Mouse (Mus musculus): Measurements from ENCODE around the gene Crb3. TPM values are rescaled to one million over a fixed set of nuclear protein-coding genes. Genes with fewer than 3 reads are reported as not detected.

Crb3 gene
- total and polyA plus RNA-seq, 2 experiments = 21.9 to 45.6 TPM

DNA sequence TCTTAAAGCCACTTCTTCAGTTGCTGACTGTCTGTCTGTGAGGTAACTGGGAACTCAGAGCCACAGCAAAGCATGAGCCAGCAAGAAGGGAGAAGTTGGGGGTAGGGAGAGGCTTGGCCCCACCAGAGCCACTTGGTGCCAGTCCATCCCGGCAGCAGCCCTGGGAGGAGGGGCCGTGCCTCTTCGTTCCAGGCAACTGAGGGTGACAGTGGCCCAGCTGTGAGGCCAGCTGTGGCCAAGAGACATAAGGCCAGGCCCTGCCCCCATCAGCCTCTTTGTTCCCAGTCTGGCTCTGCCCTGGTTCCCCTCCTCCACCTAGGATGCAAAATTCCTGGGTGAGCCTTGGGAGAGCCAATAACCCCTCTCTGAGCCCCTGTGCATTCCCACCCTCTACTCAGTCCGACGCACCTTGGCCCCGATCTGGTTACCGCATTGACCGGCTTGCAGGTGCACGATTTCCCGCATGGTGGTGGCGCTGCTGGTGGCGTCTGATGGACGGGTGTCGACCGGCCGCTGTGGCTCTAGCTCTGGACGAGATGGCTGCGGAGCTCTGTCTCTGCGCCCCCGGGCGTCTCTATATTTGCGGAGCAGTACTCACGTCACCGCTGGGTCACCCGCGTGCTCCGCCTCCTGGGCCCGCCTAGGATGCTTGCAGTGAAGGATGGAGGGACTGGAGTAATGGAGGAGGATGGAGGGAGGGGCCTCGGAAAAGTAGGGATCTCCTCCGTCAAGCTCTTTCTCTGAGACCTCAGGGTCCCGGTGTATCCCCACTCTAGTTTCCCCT lies 28.3 kb downstream of the Crb3 start, which contains the start of gene Tubb4a:
Gene Tubb4a, minus strand, starts transcription at position 734 of the 784 bp plus-strand sequence.
- H3K27ac ChIP-seq (replicated peaks; ENCODE audit: insufficient read depth, low read depth, low read length) = no peak within 1 kb of the TSS
- peaks cover 4% of the 10 kb centered on the region; the same call in 1 of the 2 replicates for H3K27me3 ChIP-seq (ENCODE audit: control insufficient read depth, insufficient read depth, low read length)
- WGBS = 7% methylated on average over 31 of the region's 31 CpGs
- TF ChIP-seq CTCF (IDR thresholded peaks at IDR 0.05; ENCODE audit: low read depth, low read length) = no peak
- TF ChIP-seq POLR2A (IDR thresholded peaks at IDR 0.05; ENCODE audit: extremely low read depth, insufficient read depth, low read length) = no peak
- no peak within 1 kb of the TSS for H3K9ac ChIP-seq (ENCODE audit: low read depth, low read length)
- no peak for DNase-seq (ENCODE audit: extremely low read depth, low read depth, low spot score)
- peak within 1 kb of the TSS; percentile 18; the same call in 1 of the 2 replicates for H3K4me3 ChIP-seq (ENCODE audit: insufficient read depth, low read depth, low read length)
- H3K79me2 ChIP-seq (ENCODE audit: control insufficient read depth, insufficient read depth, low read length) = no peaks in the 10 kb centered on the region
- no peaks in the 10 kb centered on the region for H3K36me3 ChIP-seq (ENCODE audit: control insufficient read depth, insufficient read depth, low read length)
- H3K4me1 ChIP-seq (ENCODE audit: control insufficient read depth, insufficient read depth, low read length) = no peaks in the 10 kb centered on the region

DNA sequence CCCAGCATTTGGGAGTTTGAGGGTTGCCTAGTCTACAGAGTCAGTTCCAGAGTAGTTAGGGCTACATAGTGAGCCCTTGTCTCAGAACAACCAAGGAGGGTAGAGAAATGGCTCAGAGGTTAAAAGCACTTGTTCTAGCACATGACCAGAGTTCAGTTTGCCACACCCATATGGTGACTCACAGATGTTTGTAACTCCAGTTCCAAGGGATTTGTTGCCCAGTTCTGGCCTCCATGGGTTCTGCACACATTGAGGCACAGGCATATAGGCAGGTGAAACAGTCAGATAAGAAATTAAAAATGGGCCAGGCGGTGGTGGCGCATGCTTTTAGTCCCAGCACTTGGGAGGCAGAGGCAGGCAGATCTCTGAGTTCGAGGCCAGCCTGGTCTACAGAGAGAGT lies 35.3 kb downstream of the Crb3 start:
- 94% methylated on average over 3 of the region's 3 CpGs for WGBS
- Histone ChIP-seq H3K4me3 (ENCODE audit: insufficient read depth, low read depth, low read length) (no peak overlapping the region), H3K4me1 (ENCODE audit: control insufficient read depth, insufficient read depth, low read length) (no peaks in the 10 kb centered on the region), H3K27me3 (ENCODE audit: control insufficient read depth, insufficient read depth, low read length) (no peaks in the 10 kb centered on the region), H3K27ac (replicated peaks; ENCODE audit: insufficient read depth, low read depth, low read length) (no peak overlapping the region), H3K9ac (ENCODE audit: low read depth, low read length) (no peak overlapping the region), H3K36me3 (ENCODE audit: control insufficient read depth, insufficient read depth, low read length) (no peaks in the 10 kb centered on the region), H3K79me2 (ENCODE audit: control insufficient read depth, insufficient read depth, low read length) (no peaks in the 10 kb centered on the region)
- DNase-seq (ENCODE audit: extremely low read depth, low read depth, low spot score) = no peak
- TF ChIP-seq POLR2A (IDR thresholded peaks at IDR 0.05; ENCODE audit: extremely low read depth, insufficient read depth, low read length) = no peak
- no peak for TF ChIP-seq CTCF (IDR thresholded peaks at IDR 0.05; ENCODE audit: low read depth, low read length)

DNA sequence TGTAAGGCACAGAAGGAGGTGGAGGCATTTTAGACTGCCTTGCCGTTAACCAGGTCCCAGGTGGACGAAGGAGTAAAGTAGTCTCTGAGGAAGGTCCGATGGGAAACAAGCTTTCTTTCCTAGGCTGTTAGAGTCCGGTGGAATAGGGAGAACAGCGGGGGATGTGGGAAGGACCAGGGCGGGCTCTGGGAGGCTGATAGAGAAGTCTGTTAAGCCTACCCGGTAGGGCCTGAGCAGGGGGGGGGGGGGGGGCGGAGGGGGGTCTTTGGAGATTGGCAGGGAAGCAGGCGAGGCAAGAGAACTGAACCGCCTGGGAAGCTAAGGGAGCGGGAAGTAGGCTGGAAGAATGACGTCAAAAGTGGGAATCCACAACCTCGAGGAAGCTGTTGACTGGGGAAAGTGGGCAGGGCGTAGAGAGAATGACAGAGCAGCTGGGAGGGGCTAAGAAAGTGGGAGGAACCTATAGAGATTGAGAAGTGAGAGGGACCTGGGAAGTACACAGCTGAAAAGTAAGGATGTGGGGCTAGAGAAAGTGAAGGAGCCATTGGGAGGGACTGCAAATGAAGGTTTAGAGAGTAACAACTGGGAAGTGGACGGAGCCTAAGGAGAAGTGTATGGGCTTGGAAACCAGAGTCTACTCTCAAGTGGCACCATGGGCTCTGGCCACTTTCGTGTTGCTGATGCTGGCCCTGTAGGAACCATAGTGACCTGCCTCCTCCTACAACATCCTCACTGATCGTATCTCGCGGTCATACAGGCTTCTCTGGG lies 37.1 kb downstream of the Crb3 start:
- Histone ChIP-seq H3K27ac (replicated peaks; ENCODE audit: insufficient read depth, low read depth, low read length) (no peak overlapping the region), H3K27me3 (ENCODE audit: control insufficient read depth, insufficient read depth, low read length) (peaks cover 3% of the 10 kb centered on the region; the same call in 1 of the 2 replicates), H3K79me2 (ENCODE audit: control insufficient read depth, insufficient read depth, low read length) (no peaks in the 10 kb centered on the region), H3K36me3 (ENCODE audit: control insufficient read depth, insufficient read depth, low read length) (no peaks in the 10 kb centered on the region), H3K4me3 (ENCODE audit: insufficient read depth, low read depth, low read length) (peak overlapping the region; percentile 3; the same call in 1 of the 2 replicates), H3K9ac (ENCODE audit: low read depth, low read length) (no peak overlapping the region), H3K4me1 (ENCODE audit: control insufficient read depth, insufficient read depth, low read length) (no peaks in the 10 kb centered on the region)
- WGBS = 11% methylated on average over 18 of the region's 19 CpGs
- no peak for TF ChIP-seq POLR2A (IDR thresholded peaks at IDR 0.05; ENCODE audit: extremely low read depth, insufficient read depth, low read length)
- no peak for TF ChIP-seq CTCF (IDR thresholded peaks at IDR 0.05; ENCODE audit: low read depth, low read length)
- peak; percentile 23 for DNase-seq (ENCODE audit: extremely low read depth, low read depth, low spot score)

DNA sequence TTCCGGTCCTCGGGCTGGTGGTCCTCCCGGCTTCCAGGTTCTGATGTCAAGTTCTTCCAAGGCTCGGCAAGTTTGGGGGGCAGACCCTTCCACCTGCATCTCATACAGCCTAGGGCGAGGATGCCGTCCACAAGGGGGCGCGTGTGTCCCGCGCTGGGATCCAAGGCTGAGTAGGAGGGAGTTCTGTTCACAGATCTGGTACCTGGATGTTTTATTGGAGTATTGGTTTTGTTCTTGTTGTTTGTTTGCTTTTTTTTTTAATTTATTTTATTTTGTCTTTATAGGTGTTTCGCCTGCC lies 37.7 kb downstream of the Crb3 start:
- Histone ChIP-seq H3K36me3 (ENCODE audit: control insufficient read depth, insufficient read depth, low read length) (no peaks in the 10 kb centered on the region), H3K4me3 (ENCODE audit: insufficient read depth, low read depth, low read length) (peak overlapping the region; percentile 3; the same call in 1 of the 2 replicates), H3K4me1 (ENCODE audit: control insufficient read depth, insufficient read depth, low read length) (no peaks in the 10 kb centered on the region), H3K79me2 (ENCODE audit: control insufficient read depth, insufficient read depth, low read length) (no peaks in the 10 kb centered on the region), H3K9ac (ENCODE audit: low read depth, low read length) (no peak overlapping the region), H3K27ac (replicated peaks; ENCODE audit: insufficient read depth, low read depth, low read length) (no peak overlapping the region), H3K27me3 (ENCODE audit: control insufficient read depth, insufficient read depth, low read length) (peaks cover 3% of the 10 kb centered on the region; the same call in 1 of the 2 replicates)
- DNase-seq (ENCODE audit: extremely low read depth, low read depth, low spot score) = peak; percentile 26
- TF ChIP-seq POLR2A (IDR thresholded peaks at IDR 0.05; ENCODE audit: extremely low read depth, insufficient read depth, low read length) (no peak), CTCF (IDR thresholded peaks at IDR 0.05; ENCODE audit: low read depth, low read length) (peak; percentile 96)
- under 1% methylated on average over 11 of the region's 11 CpGs for WGBS

DNA sequence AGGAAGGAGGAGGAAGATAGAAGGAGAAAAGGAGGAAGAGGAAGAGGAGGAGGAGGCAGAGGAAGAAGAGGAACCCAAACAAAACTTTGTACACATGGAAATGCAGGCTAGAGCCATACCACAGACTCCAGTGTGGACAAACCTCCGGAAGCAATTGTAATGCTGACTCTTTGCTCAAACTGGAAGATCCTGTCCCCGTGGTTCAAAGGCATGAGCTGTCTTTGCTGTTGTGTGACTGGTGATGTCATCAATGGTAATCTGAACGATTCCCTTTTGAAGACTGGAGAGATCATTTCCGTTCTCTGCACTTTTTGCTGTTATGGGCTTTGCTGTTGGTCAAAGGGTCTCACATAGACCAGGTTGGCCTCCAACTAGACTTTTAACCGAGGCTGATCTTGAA lies 39.4 kb downstream of the Crb3 start:
- no peak overlapping the region for H3K9ac ChIP-seq (ENCODE audit: low read depth, low read length)
- 63% methylated on average over 5 of the region's 5 CpGs for WGBS
- peaks cover 3% of the 10 kb centered on the region; the same call in 1 of the 2 replicates for H3K27me3 ChIP-seq (ENCODE audit: control insufficient read depth, insufficient read depth, low read length)
- no peaks in the 10 kb centered on the region for H3K79me2 ChIP-seq (ENCODE audit: control insufficient read depth, insufficient read depth, low read length)
- no peak overlapping the region for H3K27ac ChIP-seq (replicated peaks; ENCODE audit: insufficient read depth, low read depth, low read length)
- H3K4me1 ChIP-seq (ENCODE audit: control insufficient read depth, insufficient read depth, low read length) = no peaks in the 10 kb centered on the region
- H3K36me3 ChIP-seq (ENCODE audit: control insufficient read depth, insufficient read depth, low read length) = no peaks in the 10 kb centered on the region
- DNase-seq (ENCODE audit: extremely low read depth, low read depth, low spot score) = no peak
- no peak for TF ChIP-seq POLR2A (IDR thresholded peaks at IDR 0.05; ENCODE audit: extremely low read depth, insufficient read depth, low read length)
- TF ChIP-seq CTCF (IDR thresholded peaks at IDR 0.05; ENCODE audit: low read depth, low read length) = no peak
- H3K4me3 ChIP-seq (ENCODE audit: insufficient read depth, low read depth, low read length) = no peak overlapping the region

Data from liver, adult 2 months (tissue).